Mouse (Mus musculus): ENCODE data around the gene Ldb3. TPM values are rescaled to one million over a fixed set of nuclear protein-coding genes. Genes with fewer than 3 reads are reported as not detected.

The Ldb3 gene
- polyA plus RNA-seq (2012; rRNA removed): 5.4 and 6.1 TPM in 2 replicates

GRCm38 (mm10) chr14:34588498-34588897, at the start of gene Ldb3:
Gene Ldb3 (minus strand): TSS chr14:34588682.
- Histone ChIP-seq H3K4me1 (ENCODE audit: control insufficient read depth, insufficient read depth, low read length) (no peaks in the 10 kb centered on the region), H3K4me3 (ENCODE audit: insufficient read depth, low read length) (no peak within 1 kb of the TSS), H3K27ac (ENCODE audit: insufficient read depth, low read length) (peak within 1 kb of the TSS; percentile 63; the same call in 1 of the 2 replicates)
- no peak for TF ChIP-seq POLR2A (IDR thresholded peaks at IDR 0.05; ENCODE audit: extremely low read depth, insufficient read depth, low read length)
- TF ChIP-seq CTCF (IDR thresholded peaks at IDR 0.05; ENCODE audit: extremely low read depth, insufficient read depth, low read length): no peak

- no peaks in the 10 kb centered on the region for H3K4me1 ChIP-seq (ENCODE audit: control insufficient read depth, insufficient read depth, low read length)
- TF ChIP-seq CTCF (IDR thresholded peaks at IDR 0.05; ENCODE audit: extremely low read depth, insufficient read depth, low read length) (no peak), POLR2A (IDR thresholded peaks at IDR 0.05; ENCODE audit: extremely low read depth, insufficient read depth, low read length) (no peak)
- H3K27ac ChIP-seq (ENCODE audit: insufficient read depth, low read length): no peak overlapping the region
- no peak overlapping the region for H3K4me3 ChIP-seq (ENCODE audit: insufficient read depth, low read length)
Measured at GRCm38 (mm10) chr14:34635721-34636120, 47.2 kb upstream of the Ldb3 start.

GRCm38 (mm10) chr14:34635192-34635591, 46.7 kb upstream of the Ldb3 start:
- TF ChIP-seq POLR2A (IDR thresholded peaks at IDR 0.05; ENCODE audit: extremely low read depth, insufficient read depth, low read length) (no peak), CTCF (IDR thresholded peaks at IDR 0.05; ENCODE audit: extremely low read depth, insufficient read depth, low read length) (no peak)

GRCm38 (mm10) chr14:34632722-34633448, 44.4 kb upstream of the Ldb3 start:
- no peaks in the 10 kb centered on the region for H3K4me1 ChIP-seq (ENCODE audit: control insufficient read depth, insufficient read depth, low read length)
- no peak overlapping the region for H3K27ac ChIP-seq (ENCODE audit: insufficient read depth, low read length)
- H3K4me3 ChIP-seq (ENCODE audit: insufficient read depth, low read length): no peak overlapping the region
- TF ChIP-seq CTCF (IDR thresholded peaks at IDR 0.05; ENCODE audit: extremely low read depth, insufficient read depth, low read length): no peak
- TF ChIP-seq POLR2A (IDR thresholded peaks at IDR 0.05; ENCODE audit: extremely low read depth, insufficient read depth, low read length): no peak

More at GRCm38 (mm10) chr14:34635192-34635591, 46.7 kb upstream of the Ldb3 start:
- no peak overlapping the region for H3K27ac ChIP-seq (ENCODE audit: insufficient read depth, low read length)
- no peaks in the 10 kb centered on the region for H3K4me1 ChIP-seq (ENCODE audit: control insufficient read depth, insufficient read depth, low read length)
- no peak overlapping the region for H3K4me3 ChIP-seq (ENCODE audit: insufficient read depth, low read length)

GRCm38 (mm10) chr14:34626824-34627223, 38.3 kb upstream of the Ldb3 start:
- Histone ChIP-seq H3K4me1 (ENCODE audit: control insufficient read depth, insufficient read depth, low read length) (no peaks in the 10 kb centered on the region), H3K27ac (ENCODE audit: insufficient read depth, low read length) (no peak overlapping the region), H3K4me3 (ENCODE audit: insufficient read depth, low read length) (no peak overlapping the region)
- no peak for TF ChIP-seq CTCF (IDR thresholded peaks at IDR 0.05; ENCODE audit: extremely low read depth, insufficient read depth, low read length)
- TF ChIP-seq POLR2A (IDR thresholded peaks at IDR 0.05; ENCODE audit: extremely low read depth, insufficient read depth, low read length): no peak

- Histone ChIP-seq H3K4me3 (ENCODE audit: insufficient read depth, low read length) (no peak overlapping the region), H3K4me1 (ENCODE audit: control insufficient read depth, insufficient read depth, low read length) (no peaks in the 10 kb centered on the region), H3K27ac (ENCODE audit: insufficient read depth, low read length) (no peak overlapping the region)
- no peak for TF ChIP-seq CTCF (IDR thresholded peaks at IDR 0.05; ENCODE audit: extremely low read depth, insufficient read depth, low read length)
- TF ChIP-seq POLR2A (IDR thresholded peaks at IDR 0.05; ENCODE audit: extremely low read depth, insufficient read depth, low read length): no peak
Measured at GRCm38 (mm10) chr14:34623531-34624210, 35.2 kb upstream of the Ldb3 start.

GRCm38 (mm10) chr14:34623074-34623473, 34.6 kb upstream of the Ldb3 start:
- H3K4me1 ChIP-seq (ENCODE audit: control insufficient read depth, insufficient read depth, low read length): no peaks in the 10 kb centered on the region
- TF ChIP-seq POLR2A (IDR thresholded peaks at IDR 0.05; ENCODE audit: extremely low read depth, insufficient read depth, low read length) (no peak), CTCF (IDR thresholded peaks at IDR 0.05; ENCODE audit: extremely low read depth, insufficient read depth, low read length) (no peak)
- no peak overlapping the region for H3K4me3 ChIP-seq (ENCODE audit: insufficient read depth, low read length)
- H3K27ac ChIP-seq (ENCODE audit: insufficient read depth, low read length): no peak overlapping the region

- Histone ChIP-seq H3K27ac (ENCODE audit: insufficient read depth, low read length) (no peak overlapping the region), H3K4me3 (ENCODE audit: insufficient read depth, low read length) (no peak overlapping the region), H3K4me1 (ENCODE audit: control insufficient read depth, insufficient read depth, low read length) (no peaks in the 10 kb centered on the region)
- TF ChIP-seq POLR2A (IDR thresholded peaks at IDR 0.05; ENCODE audit: extremely low read depth, insufficient read depth, low read length) (no peak), CTCF (IDR thresholded peaks at IDR 0.05; ENCODE audit: extremely low read depth, insufficient read depth, low read length) (peak; percentile 52)
Measured at GRCm38 (mm10) chr14:34620611-34621376, 32.3 kb upstream of the Ldb3 start.

- H3K4me3 ChIP-seq (ENCODE audit: insufficient read depth, low read length): no peak overlapping the region
- TF ChIP-seq POLR2A (IDR thresholded peaks at IDR 0.05; ENCODE audit: extremely low read depth, insufficient read depth, low read length) (no peak), CTCF (IDR thresholded peaks at IDR 0.05; ENCODE audit: extremely low read depth, insufficient read depth, low read length) (no peak)
- no peaks in the 10 kb centered on the region for H3K4me1 ChIP-seq (ENCODE audit: control insufficient read depth, insufficient read depth, low read length)
Measured at GRCm38 (mm10) chr14:34618808-34619207, 30.3 kb upstream of the Ldb3 start.

More at GRCm38 (mm10) chr14:34618808-34619207, 30.3 kb upstream of the Ldb3 start:
- H3K27ac ChIP-seq (ENCODE audit: insufficient read depth, low read length): no peak overlapping the region

Data from cortical plate, adult 2 months (tissue).